Mouse (Mus musculus): ENCODE measurements around the gene Hadh.

DNA sequence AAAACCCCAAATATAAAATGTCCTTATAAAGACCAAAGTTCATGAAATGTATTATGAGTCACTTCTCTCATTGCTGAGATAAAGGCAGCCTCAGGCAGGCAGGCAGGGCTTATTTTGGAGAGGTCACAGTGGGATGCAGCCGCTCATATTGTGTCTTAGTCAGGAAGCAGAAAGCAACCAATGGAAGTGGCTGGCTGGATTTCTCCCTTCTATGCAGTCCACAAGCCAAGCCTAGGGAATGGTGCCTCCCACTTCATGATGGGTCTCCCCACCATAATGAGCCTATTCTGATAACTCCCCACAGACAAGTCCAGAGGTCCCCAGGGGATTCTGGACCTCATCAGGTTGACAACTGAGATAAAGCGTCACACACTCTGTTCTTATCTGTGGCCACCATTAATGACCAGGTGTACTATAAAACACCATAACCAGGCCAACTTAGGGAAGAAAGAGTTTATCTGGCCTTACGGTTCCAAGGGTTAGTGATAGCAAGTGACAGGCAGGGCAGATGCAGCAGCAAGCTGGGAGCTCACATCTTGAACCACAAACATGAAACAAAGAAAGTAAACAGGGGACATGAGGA, 16.4 kb downstream of the Hadh start:
- TF ChIP-seq POLR2A (IDR thresholded peaks at IDR 0.05; ENCODE audit: control insufficient read depth in 1 of 2, insufficient read depth in 1 of 2, low read depth in 1 of 2, low read length in 2 of 2, poor library complexity in 1 of 2), result no peak
- no peak for TF ChIP-seq MAFK (IDR thresholded peaks at IDR 0.05; ENCODE audit: borderline replicate concordance, low read depth, low read length)
- TF ChIP-seq GABPA (IDR thresholded peaks at IDR 0.05; ENCODE audit: low read depth, low read length), result no peak
- TF ChIP-seq CHD1 (IDR thresholded peaks at IDR 0.05; ENCODE audit: low read depth, low read length), result no peak
- no peak for TF ChIP-seq SMC3 (IDR thresholded peaks at IDR 0.05; ENCODE audit: low read depth, low read length)
- TF ChIP-seq GATA1 (IDR thresholded peaks at IDR 0.05; ENCODE audit: low read depth, low read length), result 0 out of 2 replicates have a peak, but pooled peaks have one; percentile 13
- TF ChIP-seq ETS1 (IDR thresholded peaks at IDR 0.05; ENCODE audit: low read depth, low read length), result no peak
- TF ChIP-seq RAD21 (IDR thresholded peaks at IDR 0.05; ENCODE audit: low read depth, low read length), result no peak
- TF ChIP-seq E2F4 (IDR thresholded peaks at IDR 0.05; ENCODE audit: borderline replicate concordance, low read depth, low read length), result no peak

Measured in MEL (cell line).